Mouse (Mus musculus): ENCODE measurements around the gene Il1f5. TPM values are rescaled to one million over a fixed set of nuclear protein-coding genes. Genes with fewer than 3 reads are reported as not detected.

Gene Il1f5
- 1.9 TPM in 2 replicates for polyA plus RNA-seq (2015; fragmentation: Nextera tagmentation; extraction: Ambion mirVana)

DNA sequence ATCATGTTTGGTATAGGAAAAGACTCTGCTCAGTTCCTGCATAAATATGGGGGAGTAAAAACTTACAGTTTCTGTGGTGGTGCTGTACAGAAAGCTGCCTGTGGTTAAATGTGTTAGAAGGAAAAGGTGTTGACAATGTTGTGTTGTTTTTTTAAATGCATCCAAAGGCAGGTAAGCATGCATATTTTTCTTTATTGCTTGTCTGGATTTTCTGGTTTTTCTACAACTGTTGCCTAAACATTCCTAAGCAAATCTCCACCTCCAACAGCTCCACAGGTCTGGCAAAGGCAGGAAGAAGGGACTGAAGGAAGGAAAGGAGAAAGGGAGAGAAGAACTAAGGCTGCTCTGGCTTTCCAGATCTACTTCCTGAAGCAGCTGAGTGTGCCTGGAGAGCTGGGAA lies at the start of gene Il1f5:
Gene Il1f5 (plus strand): TSS at position 301 of the 400 bp plus-strand sequence.
- Histone ChIP-seq H3K9me3 (no peaks in the 10 kb centered on the region), H3K4me3 (no peak within 1 kb of the TSS), H3K27me3 (no peaks in the 10 kb centered on the region), H3K27ac (no peak within 1 kb of the TSS), H3K4me1 (no peaks in the 10 kb centered on the region), H3K36me3 (no peaks in the 10 kb centered on the region), H3K4me2 (no peak within 1 kb of the TSS), H3K9ac (no peak within 1 kb of the TSS)
- ATAC-seq (ENCODE audit: insufficient number of reproducible peaks, insufficient read depth, low FRiP score, low TSS enrichment, low read depth): no peak

DNA sequence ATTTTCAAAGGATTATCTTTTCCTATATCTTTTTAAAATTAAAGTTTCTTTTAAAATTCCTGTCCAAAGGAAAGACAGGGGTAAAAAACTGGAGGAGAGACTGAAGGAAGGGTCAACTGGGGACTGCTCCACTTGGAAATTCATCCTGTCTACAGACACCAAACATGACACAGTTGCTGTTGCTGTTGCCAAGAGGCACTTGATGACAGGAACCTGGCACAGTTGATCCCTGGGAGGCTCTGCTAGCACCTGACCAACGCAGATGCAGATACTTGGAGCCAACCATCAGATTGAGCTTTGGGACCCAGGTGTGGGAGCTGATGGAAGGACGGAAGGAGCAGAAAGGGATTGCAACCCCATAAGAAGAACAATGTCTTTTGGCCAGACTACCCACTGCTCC lies 49.6 kb upstream of the Il1f5 start:
- H3K4me3 ChIP-seq: no peak overlapping the region
- H3K36me3 ChIP-seq: no peaks in the 10 kb centered on the region
- no peak overlapping the region for H3K4me2 ChIP-seq
- WGBS: 75% methylated on average over 2 of the region's 2 CpGs
- H3K27me3 ChIP-seq: no peaks in the 10 kb centered on the region
- no peak overlapping the region for H3K9ac ChIP-seq
- ATAC-seq (ENCODE audit: insufficient number of reproducible peaks, insufficient read depth, low FRiP score, low TSS enrichment, low read depth): no peak
- H3K4me1 ChIP-seq: no peaks in the 10 kb centered on the region
- no peak overlapping the region for H3K27ac ChIP-seq
- no peaks in the 10 kb centered on the region for H3K9me3 ChIP-seq

DNA sequence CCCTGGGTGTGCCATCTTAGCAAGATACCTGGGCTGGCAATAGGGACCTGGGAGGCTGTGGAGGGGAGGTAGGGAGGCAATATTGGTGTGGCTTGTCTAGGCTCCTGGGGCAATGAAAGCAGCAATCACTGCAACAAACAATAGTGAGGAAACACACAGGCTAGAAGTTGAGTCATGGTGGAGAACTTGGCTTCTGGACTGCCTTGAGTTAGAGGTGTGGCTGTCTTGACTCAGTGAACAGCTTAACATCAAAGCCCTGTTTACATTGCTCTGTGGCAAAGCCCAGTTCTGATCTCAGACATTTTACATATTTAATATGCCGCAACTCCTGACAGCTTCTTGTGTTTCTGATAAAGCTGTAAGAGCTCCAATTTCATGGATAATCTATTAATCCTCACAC lies 9.3 kb upstream of the Il1f5 start:
- WGBS: 77% methylated on average over 1 of the region's 1 CpGs
- Histone ChIP-seq H3K9ac (no peak overlapping the region), H3K27me3 (no peaks in the 10 kb centered on the region), H3K27ac (no peak overlapping the region), H3K4me2 (no peak overlapping the region), H3K36me3 (no peaks in the 10 kb centered on the region), H3K9me3 (no peaks in the 10 kb centered on the region), H3K4me3 (no peak overlapping the region), H3K4me1 (no peaks in the 10 kb centered on the region)
- ATAC-seq (ENCODE audit: insufficient number of reproducible peaks, insufficient read depth, low FRiP score, low TSS enrichment, low read depth): no peak

DNA sequence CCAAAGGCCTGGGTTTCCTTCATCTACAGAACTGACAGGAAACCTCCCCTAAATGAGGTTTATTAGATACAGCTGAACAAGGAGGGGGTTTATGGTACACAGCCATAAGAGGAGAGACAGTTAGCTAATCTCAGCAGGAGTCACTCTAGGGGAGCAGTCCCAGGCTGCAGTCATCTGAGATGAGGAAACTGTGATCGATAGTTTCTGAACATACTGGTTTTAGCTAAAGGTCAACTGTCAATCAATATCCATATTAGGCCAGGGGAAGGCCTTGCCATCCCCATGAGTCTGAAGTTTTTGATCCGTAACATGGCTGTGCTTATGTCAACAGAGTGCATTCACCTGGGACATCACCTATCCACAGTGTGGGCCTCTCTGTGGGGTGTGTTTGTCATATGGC lies 3.1 kb upstream of the Il1f5 start:
- WGBS: 78% methylated on average over 2 of the region's 2 CpGs
- Histone ChIP-seq H3K36me3 (no peaks in the 10 kb centered on the region), H3K9me3 (no peaks in the 10 kb centered on the region), H3K27ac (no peak overlapping the region), H3K27me3 (no peaks in the 10 kb centered on the region), H3K4me1 (no peaks in the 10 kb centered on the region), H3K4me2 (no peak overlapping the region), H3K9ac (no peak overlapping the region), H3K4me3 (no peak overlapping the region)
- no peak for ATAC-seq (ENCODE audit: insufficient number of reproducible peaks, insufficient read depth, low FRiP score, low TSS enrichment, low read depth)

DNA sequence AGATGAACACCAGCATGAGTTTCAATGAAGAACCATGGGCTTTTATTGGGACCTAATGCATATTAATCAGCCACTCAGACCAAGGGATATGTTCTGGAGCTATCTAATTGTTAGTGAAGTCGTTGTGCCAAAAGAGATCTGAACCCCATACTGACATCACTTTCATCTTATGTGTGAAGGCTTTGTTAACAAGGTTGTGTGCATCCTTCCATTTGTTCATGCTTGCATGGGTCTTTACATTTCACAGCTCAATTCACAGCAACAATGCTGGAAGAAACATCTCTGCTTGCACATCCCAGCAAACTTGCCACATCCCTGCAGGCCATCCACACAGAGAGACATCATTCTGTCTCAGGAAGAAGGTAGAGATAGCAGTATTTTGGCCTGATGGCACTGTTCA lies 1.6 kb upstream of the Il1f5 start:
- Histone ChIP-seq H3K4me1 (no peaks in the 10 kb centered on the region), H3K9me3 (no peaks in the 10 kb centered on the region)
- WGBS: 37% methylated on average over 1 of the region's 1 CpGs

DNA sequence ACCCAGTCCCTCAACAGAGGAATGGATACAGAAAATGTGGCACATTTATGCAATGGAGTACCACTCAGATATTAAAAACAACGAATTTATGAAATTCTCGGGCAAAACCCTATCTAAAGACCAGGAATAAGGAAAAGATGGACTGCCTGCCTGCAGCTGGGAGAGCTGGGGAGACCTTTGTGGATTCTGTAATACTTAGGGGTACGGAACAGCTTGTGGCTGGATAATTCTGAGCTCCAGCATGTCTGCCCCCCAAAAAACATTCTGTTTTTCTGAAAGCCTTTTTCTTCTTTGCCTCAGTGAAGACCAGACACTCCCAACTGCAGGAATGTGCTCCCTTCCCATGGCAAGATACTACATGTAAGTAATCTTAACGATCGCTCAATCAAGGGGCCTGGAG lies 14.1 kb downstream of the Il1f5 start, which contains the start of gene Il1f10:
Gene Il1f10 (plus strand): TSS at position 301 of the 400 bp plus-strand sequence.
- no peaks in the 10 kb centered on the region for H3K36me3 ChIP-seq
- WGBS: 72% methylated on average over 5 of the region's 5 CpGs
- H3K4me2 ChIP-seq: no peak within 1 kb of the TSS
- no peaks in the 10 kb centered on the region for H3K9me3 ChIP-seq
- H3K4me1 ChIP-seq: no peaks in the 10 kb centered on the region
- H3K9ac ChIP-seq: no peak within 1 kb of the TSS
- no peak for ATAC-seq (ENCODE audit: insufficient number of reproducible peaks, insufficient read depth, low FRiP score, low TSS enrichment, low read depth)
- no peak within 1 kb of the TSS for H3K27ac ChIP-seq
- H3K4me3 ChIP-seq: no peak within 1 kb of the TSS
- no peaks in the 10 kb centered on the region for H3K27me3 ChIP-seq

More for the DNA sequence above, 1.6 kb upstream of the Il1f5 start:
- no peak for ATAC-seq (ENCODE audit: insufficient number of reproducible peaks, insufficient read depth, low FRiP score, low TSS enrichment, low read depth)
- no peak overlapping the region for H3K27ac ChIP-seq
- no peaks in the 10 kb centered on the region for H3K27me3 ChIP-seq
- H3K9ac ChIP-seq: no peak overlapping the region
- H3K36me3 ChIP-seq: no peaks in the 10 kb centered on the region
- H3K4me3 ChIP-seq: no peak overlapping the region
- no peak overlapping the region for H3K4me2 ChIP-seq

DNA sequence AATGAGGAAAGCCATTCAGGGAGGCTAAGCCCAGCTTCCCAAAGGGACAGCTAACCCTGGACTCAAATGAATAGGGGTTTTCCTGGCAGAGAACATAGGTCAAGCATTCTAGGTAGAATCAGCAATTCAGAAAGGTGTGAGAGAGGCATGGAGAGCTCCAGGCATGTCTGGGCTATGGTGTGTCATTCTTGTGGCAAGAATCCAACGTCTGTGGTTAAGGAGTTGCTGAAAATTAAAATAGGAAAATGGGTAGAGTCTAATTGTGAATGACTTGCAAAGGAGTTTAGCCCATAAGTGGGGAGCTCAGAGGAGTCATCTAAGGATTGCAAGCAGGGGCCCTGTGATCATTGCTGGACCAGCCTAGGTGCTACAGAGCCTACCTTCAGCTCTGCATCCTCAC lies 17.9 kb downstream of the Il1f5 start:
- 29% methylated on average over 1 of the region's 1 CpGs for whole genome bisulfite sequencing
- H3K27ac ChIP-seq: no peak overlapping the region

DNA sequence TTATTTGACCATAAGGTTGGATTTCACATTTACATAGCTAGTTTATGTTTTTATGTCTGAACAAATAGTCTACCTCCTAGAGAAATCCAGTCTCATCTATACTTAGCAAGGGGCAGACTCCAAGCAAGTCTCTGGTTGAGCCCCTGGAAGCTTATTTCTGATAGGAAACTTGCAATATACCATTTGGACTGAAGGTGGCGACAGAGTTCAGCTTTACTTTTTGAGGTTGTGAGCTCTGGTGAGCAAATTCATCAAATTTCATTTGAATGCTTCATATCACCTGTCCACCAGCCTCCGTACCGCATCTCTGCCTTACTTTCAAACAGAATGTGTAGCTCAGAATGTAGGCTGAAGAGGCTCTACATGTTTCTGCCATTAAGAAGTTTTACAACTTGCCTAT lies 20.1 kb downstream of the Il1f5 start:
- no peaks in the 10 kb centered on the region for H3K9me3 ChIP-seq
- 6% methylated on average over 3 of the region's 3 CpGs for WGBS
- H3K4me3 ChIP-seq: no peak overlapping the region

More for the DNA sequence above, 17.9 kb downstream of the Il1f5 start:
- H3K36me3 ChIP-seq: no peaks in the 10 kb centered on the region
- no peak for ATAC-seq (ENCODE audit: insufficient number of reproducible peaks, insufficient read depth, low FRiP score, low TSS enrichment, low read depth)
- no peak overlapping the region for H3K9ac ChIP-seq
- no peaks in the 10 kb centered on the region for H3K4me1 ChIP-seq
- no peak overlapping the region for H3K4me3 ChIP-seq
- no peaks in the 10 kb centered on the region for H3K27me3 ChIP-seq
- no peak overlapping the region for H3K4me2 ChIP-seq
- H3K9me3 ChIP-seq: no peaks in the 10 kb centered on the region

DNA sequence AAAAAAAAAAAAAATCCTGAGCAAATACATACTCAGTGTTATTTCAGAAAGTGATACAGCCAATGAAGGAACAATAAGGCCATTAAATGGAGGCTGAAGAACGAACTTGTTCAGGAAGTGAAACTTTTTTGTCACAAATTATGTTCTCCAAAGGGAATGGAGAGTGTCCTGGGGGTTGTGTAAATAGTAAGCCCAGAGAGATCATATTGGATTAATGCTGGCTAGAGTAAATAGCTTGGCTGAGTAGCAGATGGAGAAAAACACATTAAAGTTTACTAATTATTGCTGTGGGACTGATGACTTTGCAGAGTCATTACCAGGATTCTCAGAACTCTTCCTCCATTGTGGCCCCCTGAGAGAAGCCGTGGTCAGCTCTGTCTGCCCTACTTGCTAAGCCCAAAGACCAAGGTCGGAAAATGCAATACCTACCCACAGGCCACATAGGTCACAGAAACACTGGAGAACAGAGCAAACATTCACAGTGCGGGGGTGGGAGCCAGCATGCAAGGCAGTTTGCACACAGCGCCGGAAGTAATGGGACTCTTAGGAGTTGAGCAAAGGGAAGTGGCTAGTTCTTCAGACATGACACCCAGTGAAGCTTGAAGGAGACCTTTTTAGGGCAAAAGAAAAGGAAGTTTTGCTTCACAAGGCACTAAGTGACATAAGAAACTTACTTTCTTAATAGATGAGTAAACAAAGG lies 34.7 kb downstream of the Il1f5 start:
- Histone ChIP-seq H3K9me3 (no peaks in the 10 kb centered on the region), H3K4me1 (no peaks in the 10 kb centered on the region), H3K4me2 (no peak overlapping the region), H3K4me3 (no peak overlapping the region), H3K27ac (no peak overlapping the region), H3K9ac (no peak overlapping the region), H3K27me3 (no peaks in the 10 kb centered on the region), H3K36me3 (no peaks in the 10 kb centered on the region)
- ATAC-seq (ENCODE audit: insufficient number of reproducible peaks, insufficient read depth, low FRiP score, low TSS enrichment, low read depth): no peak
- 61% methylated on average over 6 of the region's 6 CpGs for WGBS

More for the DNA sequence above, 20.1 kb downstream of the Il1f5 start:
- Histone ChIP-seq H3K4me1 (no peaks in the 10 kb centered on the region), H3K36me3 (no peaks in the 10 kb centered on the region), H3K27ac (no peak overlapping the region), H3K9ac (no peak overlapping the region), H3K4me2 (no peak overlapping the region), H3K27me3 (no peaks in the 10 kb centered on the region)
- ATAC-seq (ENCODE audit: insufficient number of reproducible peaks, insufficient read depth, low FRiP score, low TSS enrichment, low read depth): no peak

DNA sequence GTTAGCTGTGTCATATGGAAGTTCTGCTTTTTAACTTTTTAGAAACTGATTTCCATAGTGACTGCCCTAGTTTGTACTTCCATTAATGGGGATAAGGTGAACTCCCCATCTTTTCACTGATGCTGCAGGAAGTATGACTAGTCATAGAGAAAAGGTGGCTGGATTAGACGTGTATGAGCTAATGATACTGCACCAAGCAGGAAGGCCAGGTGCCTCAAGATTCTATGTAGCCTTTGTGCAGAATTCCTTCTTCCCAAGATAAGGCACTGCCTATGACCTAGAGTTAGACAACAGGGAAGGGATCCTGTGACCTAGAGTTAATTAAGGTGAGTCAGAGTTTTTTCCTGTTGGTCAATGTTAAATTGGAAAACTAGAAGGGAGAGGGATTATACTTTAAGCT lies 40.2 kb downstream of the Il1f5 start:
- Histone ChIP-seq H3K36me3 (no peaks in the 10 kb centered on the region), H3K4me2 (no peak overlapping the region), H3K4me1 (no peaks in the 10 kb centered on the region), H3K27ac (no peak overlapping the region), H3K4me3 (no peak overlapping the region), H3K9me3 (no peaks in the 10 kb centered on the region), H3K9ac (no peak overlapping the region), H3K27me3 (no peaks in the 10 kb centered on the region)
- WGBS: 78% methylated on average over 1 of the region's 1 CpGs
- ATAC-seq (ENCODE audit: insufficient number of reproducible peaks, insufficient read depth, low FRiP score, low TSS enrichment, low read depth): no peak

DNA sequence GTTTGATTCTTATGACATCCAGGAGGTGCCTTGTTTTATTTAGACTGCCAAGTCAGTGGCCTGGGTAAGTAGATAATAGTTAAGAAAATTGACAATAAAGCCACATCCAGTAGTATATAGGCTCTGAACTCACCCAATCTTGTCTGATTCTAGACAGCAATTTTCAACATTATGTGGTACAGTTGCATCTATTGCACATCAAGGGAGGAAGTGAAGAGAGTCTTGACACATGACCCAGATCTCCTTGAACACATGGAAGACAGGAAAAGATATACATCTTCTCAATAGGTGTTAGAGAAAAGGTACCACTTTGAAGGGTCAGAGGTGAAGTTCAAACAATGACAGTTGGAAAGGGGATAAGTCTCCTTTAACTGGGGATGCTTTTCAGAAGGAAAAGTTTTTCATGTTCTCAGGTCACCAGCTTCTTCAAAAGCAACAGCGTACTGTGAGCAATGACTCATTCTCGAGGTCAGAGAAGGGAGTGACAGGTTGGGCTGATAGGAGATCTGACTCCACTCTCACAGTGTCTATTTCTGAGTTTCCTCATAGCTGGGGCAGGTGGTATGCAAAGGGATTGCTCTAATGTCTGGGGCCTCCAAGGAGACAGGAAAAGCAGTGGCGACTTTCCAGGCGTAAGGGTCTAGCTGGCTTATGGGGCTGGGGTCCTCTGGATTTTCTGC lies 41.3 kb downstream of the Il1f5 start:
- 80% methylated on average over 4 of the region's 4 CpGs for WGBS
- H3K27me3 ChIP-seq: no peaks in the 10 kb centered on the region
- no peak overlapping the region for H3K27ac ChIP-seq
- ATAC-seq (ENCODE audit: insufficient number of reproducible peaks, insufficient read depth, low FRiP score, low TSS enrichment, low read depth): no peak
- H3K9me3 ChIP-seq: no peaks in the 10 kb centered on the region
- no peak overlapping the region for H3K9ac ChIP-seq
- H3K4me1 ChIP-seq: no peaks in the 10 kb centered on the region
- no peak overlapping the region for H3K4me2 ChIP-seq
- H3K4me3 ChIP-seq: no peak overlapping the region
- H3K36me3 ChIP-seq: no peaks in the 10 kb centered on the region

Data from embryonic facial prominence, embryonic 13.5 days (tissue).